Mouse (Mus musculus) liver, adult 2 months (tissue): ENCODE data around the gene Ipo13. TPM values are rescaled to one million over a fixed set of nuclear protein-coding genes. Genes with fewer than 3 reads are reported as not detected.

Source experiments
- DNase-seq: peaks from one replicate; pipeline ENCODE4 v3.0.0-alpha.2; 2011; ENCODE audit warnings: low read depth, low spot score; ENCODE audit errors: extremely low read depth
- H3K27ac ChIP-seq: fragments of 200-500 bp; replicated peaks from 2 replicates; pipeline ENCODE4 v1.5.1; 2012; ENCODE audit warnings: low read depth, mild to moderate bottlenecking, control low read depth, inconsistent platforms, low read length; ENCODE audit not compliant: insufficient read depth
- H3K27me3 ChIP-seq: fragments of 200-500 bp; 2 replicates; pipeline ENCODE4 v1.6.1; 2012; ENCODE audit warnings: mild to moderate bottlenecking, moderate library complexity, low read length, inconsistent platforms; ENCODE audit not compliant: control insufficient read depth, insufficient read depth
- H3K36me3 ChIP-seq: fragments of 200-500 bp; 2 replicates; pipeline ENCODE4 v1.6.1; 2012; ENCODE audit warnings: low read length, inconsistent platforms; ENCODE audit not compliant: control insufficient read depth, insufficient read depth
- H3K4me1 ChIP-seq: fragments of 200-500 bp; 2 replicates; pipeline ENCODE4 v1.6.1; 2011; ENCODE audit warnings: low read length; ENCODE audit not compliant: control insufficient read depth, insufficient read depth
- H3K4me3 ChIP-seq: fragments of 200-500 bp; 2 replicates; pipeline ENCODE4 v1.5.1; 2011; ENCODE audit warnings: low read depth, mild to moderate bottlenecking, control low read depth, low read length, moderate library complexity; ENCODE audit not compliant: insufficient read depth
- H3K79me2 ChIP-seq: fragments of 200-500 bp; 2 replicates; pipeline ENCODE4 v1.6.1; 2012; ENCODE audit warnings: inconsistent platforms, mild to moderate bottlenecking, low read length, moderate library complexity; ENCODE audit not compliant: control insufficient read depth, insufficient read depth
- H3K9ac ChIP-seq: fragments of 200-500 bp; 2 replicates; pipeline ENCODE4 v1.6.1; 2012; ENCODE audit warnings: low read depth, mild to moderate bottlenecking, control low read depth, inconsistent platforms, low read length
- CTCF ChIP-seq: fragments of 200-500 bp; IDR thresholded peaks from 2 replicates; pipeline ENCODE4 v1.5.1; 2011; ENCODE audit warnings: low read depth, low read length, control low read depth
- POLR2A ChIP-seq: fragments of 200-500 bp; IDR thresholded peaks from 2 replicates; pipeline ENCODE4 v1.6.1; 2011; ENCODE audit warnings: low read length, control low read depth; ENCODE audit not compliant: insufficient read depth; ENCODE audit errors: extremely low read depth
- WGBS: fragments of 180-500 bp; shearing (Covaris S2); methylation state at CpG from one replicate; pipeline ENCODE4 v1.1.7; 2018; 5-methylcytosine and 5-hydroxymethylcytosine counted together
- polyA plus RNA-seq: library from polyadenylated mRNA; depleted of rRNA; stranded (reverse); fragments of >200 nt; gene quantifications from 2 replicates; pipeline ENCODE4 v1.2.3, GENCODE M21; 2012
- total RNA-seq: library from RNA; depleted of rRNA; stranded (reverse); fragments of >200 nt; gene quantifications from 2 replicates; pipeline ENCODE4 v1.2.3, GENCODE M21; 2014

Gene Ipo13
- total and polyA plus RNA-seq, 2 experiments: 3.5 to 23.5 TPM

DNA sequence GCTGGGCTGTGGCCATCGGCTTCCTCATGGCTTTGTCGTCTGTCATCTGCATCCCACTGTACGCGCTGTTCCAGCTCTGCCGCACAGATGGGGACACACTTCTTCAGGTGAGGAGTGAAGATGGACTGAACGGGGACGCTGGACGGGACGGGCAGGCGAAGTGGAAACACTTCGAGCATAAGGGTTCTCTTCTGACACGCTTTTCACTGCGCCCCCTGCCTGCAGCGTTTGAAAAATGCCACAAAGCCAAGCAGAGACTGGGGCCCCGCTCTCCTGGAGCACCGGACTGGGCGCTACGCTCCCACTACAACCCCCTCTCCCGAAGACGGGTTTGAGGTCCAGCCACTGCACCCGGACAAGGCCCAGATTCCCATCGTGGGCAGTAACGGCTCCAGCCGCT is 47.0 kb downstream of the Ipo13 start:
- H3K79me2 ChIP-seq: no peaks in the 10 kb centered on the region
- H3K4me3 ChIP-seq: no peak overlapping the region
- no peaks in the 10 kb centered on the region for H3K4me1 ChIP-seq
- H3K27ac ChIP-seq: no peak overlapping the region
- no peak for TF ChIP-seq POLR2A
- peak; percentile 68 for TF ChIP-seq CTCF
- DNase-seq: no peak
- no peaks in the 10 kb centered on the region for H3K36me3 ChIP-seq
- no peak overlapping the region for H3K9ac ChIP-seq
- WGBS: 43% methylated on average over 24 of the region's 24 CpGs
- H3K27me3 ChIP-seq: no peaks in the 10 kb centered on the region

DNA sequence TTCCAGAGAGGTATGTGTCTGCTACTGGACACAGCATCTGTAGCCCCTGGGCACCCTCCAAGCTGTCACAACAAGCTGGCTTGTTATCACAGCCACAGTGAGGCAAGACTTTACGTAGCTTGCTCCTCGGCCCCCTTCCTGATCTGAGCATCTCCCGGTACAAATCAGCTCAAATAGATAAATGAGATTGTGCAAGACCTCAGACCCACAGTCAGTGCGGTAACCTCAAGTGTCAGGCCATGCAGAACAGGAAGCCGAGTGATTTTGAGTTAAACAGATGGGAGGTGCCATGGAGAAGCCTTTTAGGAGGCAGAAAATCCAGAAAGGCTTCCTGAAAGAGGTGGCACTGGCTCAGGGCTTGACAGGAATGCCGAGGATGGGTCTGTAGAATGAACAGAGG is 47.8 kb downstream of the Ipo13 start:
- WGBS: 68% methylated on average over 6 of the region's 6 CpGs
- no peak for TF ChIP-seq POLR2A
- TF ChIP-seq CTCF: no peak
- H3K9ac ChIP-seq: no peak overlapping the region
- no peaks in the 10 kb centered on the region for H3K4me1 ChIP-seq
- no peaks in the 10 kb centered on the region for H3K36me3 ChIP-seq
- no peaks in the 10 kb centered on the region for H3K79me2 ChIP-seq
- H3K27me3 ChIP-seq: no peaks in the 10 kb centered on the region
- H3K27ac ChIP-seq: no peak overlapping the region
- no peak overlapping the region for H3K4me3 ChIP-seq
- no peak for DNase-seq

DNA sequence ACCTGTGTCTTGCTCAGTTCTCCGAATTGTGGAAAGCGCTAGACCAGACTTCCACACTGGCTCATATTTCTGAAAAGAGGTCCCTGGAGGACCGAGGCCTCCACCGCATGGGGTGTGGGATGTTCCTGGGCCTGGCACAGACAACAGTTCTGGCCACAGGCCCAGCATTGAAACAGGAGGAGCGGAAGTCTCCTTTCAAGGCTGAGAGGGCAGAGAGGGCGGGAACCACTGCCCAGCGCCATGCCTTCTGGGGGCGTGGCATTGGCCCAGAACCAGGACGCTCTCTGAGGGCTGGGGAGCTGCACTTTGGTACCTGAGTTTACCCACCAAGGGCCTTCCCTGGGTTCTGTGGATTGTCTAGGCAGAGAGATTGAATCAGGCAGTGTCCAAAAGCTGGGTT is 48.7 kb downstream of the Ipo13 start:
- H3K4me3 ChIP-seq: no peak overlapping the region
- H3K4me1 ChIP-seq: no peaks in the 10 kb centered on the region
- 33% methylated on average over 9 of the region's 9 CpGs for WGBS
- TF ChIP-seq POLR2A (no peak), CTCF (no peak)
- DNase-seq: peak; percentile 62
- no peak overlapping the region for H3K27ac ChIP-seq
- no peaks in the 10 kb centered on the region for H3K27me3 ChIP-seq
- no peaks in the 10 kb centered on the region for H3K79me2 ChIP-seq
- no peak overlapping the region for H3K9ac ChIP-seq
- no peaks in the 10 kb centered on the region for H3K36me3 ChIP-seq

DNA sequence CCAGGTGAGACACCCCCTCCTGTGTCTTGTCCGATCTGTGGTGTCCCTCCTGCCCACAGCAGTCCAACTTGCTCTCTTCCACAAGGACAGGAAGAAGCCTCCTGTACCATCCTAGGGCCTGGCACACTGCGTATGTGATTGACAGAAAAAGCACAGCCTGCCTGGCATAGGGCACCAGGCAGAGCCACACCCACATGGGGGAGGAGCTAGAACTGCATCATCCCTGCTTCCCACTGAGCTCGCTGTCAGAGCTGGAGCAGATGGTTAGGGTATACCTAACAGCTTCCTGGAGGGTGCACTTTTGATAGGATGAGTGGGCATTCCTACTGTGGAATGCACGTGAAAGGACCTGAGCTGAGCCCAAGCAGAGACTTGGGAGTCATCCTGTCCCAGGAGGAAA is 52.0 kb downstream of the Ipo13 start:
- no peaks in the 10 kb centered on the region for H3K36me3 ChIP-seq
- WGBS: 59% methylated on average over 4 of the region's 4 CpGs
- H3K79me2 ChIP-seq: no peaks in the 10 kb centered on the region
- no peak overlapping the region for H3K27ac ChIP-seq
- H3K27me3 ChIP-seq: no peaks in the 10 kb centered on the region
- H3K4me3 ChIP-seq: no peak overlapping the region
- H3K4me1 ChIP-seq: peaks cover 7% of the 10 kb centered on the region
- no peak overlapping the region for H3K9ac ChIP-seq
- TF ChIP-seq POLR2A: no peak
- no peak for TF ChIP-seq CTCF
- DNase-seq: peak; percentile 27

DNA sequence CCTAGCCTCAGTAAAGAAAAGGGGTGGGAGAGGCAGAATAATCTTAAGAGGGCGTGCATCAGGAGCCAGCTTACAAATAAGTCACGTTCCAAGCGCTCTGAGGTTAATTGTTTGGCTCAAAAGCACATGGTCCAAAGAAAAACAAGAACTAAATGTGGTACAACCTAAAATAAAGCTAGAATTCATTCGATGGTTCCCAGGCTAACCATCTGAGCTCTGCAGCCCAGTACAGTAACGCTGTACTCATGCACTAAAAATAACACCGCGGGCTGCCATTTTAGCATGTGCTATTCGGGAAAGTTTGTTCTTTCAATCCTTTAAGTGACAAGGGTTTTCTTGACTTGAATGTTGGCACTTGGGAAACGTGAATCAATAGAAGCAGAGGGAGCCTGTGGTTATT is 54.2 kb downstream of the Ipo13 start:
- no peaks in the 10 kb centered on the region for H3K27me3 ChIP-seq
- no peaks in the 10 kb centered on the region; the same call in 1 of the 2 replicates for H3K36me3 ChIP-seq
- no peak for DNase-seq
- H3K4me3 ChIP-seq: no peak overlapping the region
- no peaks in the 10 kb centered on the region for H3K79me2 ChIP-seq
- H3K4me1 ChIP-seq: peaks cover 7% of the 10 kb centered on the region
- no peak overlapping the region for H3K27ac ChIP-seq
- no peak overlapping the region for H3K9ac ChIP-seq
- TF ChIP-seq POLR2A (no peak), CTCF (no peak)
- WGBS: 92% methylated on average over 9 of the region's 9 CpGs

DNA sequence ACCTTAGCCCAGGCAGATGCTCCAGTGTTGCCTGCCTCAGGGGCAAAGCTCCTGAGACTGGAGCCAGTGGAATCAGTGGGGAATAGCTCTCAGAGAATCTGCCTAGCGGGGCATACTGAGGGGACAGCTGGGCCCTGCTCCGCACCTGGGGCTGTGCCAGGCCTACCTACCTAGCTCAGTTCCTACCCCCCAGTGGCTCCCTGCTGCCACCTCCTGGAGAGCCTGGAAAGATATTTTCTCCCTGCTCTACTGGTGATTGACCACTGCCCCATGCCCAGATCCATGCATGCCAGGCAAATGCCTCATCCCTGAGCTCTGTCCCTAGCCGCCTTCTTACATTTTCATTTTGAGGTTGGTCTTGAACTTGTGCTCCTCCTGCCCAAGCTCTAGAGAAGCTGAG is 56.0 kb downstream of the Ipo13 start:
- H3K27ac ChIP-seq: no peak overlapping the region
- peak; percentile 36 for DNase-seq
- TF ChIP-seq POLR2A: no peak
- TF ChIP-seq CTCF: peak; percentile 84

More for the DNA sequence above, 56.0 kb downstream of the Ipo13 start:
- Histone ChIP-seq H3K36me3 (no peaks in the 10 kb centered on the region; the same call in 1 of the 2 replicates), H3K4me1 (peaks cover 7% of the 10 kb centered on the region), H3K79me2 (no peaks in the 10 kb centered on the region), H3K27me3 (no peaks in the 10 kb centered on the region), H3K4me3 (no peak overlapping the region), H3K9ac (no peak overlapping the region)
- 78% methylated on average over 3 of the region's 3 CpGs for WGBS
